Comparison of ENCODE assay signal across 18 mouse cellular contexts in genomic region chr2:163309376-163309775, GRCm38 (mm10).
DNase-seq lines count a peak whose midpoint lies in the region; ATAC-seq lines count a peak whose summit lies in the region.
"Had no signal": no experiment of that assay in that cellular context is flagged by ENCODE, and none has a peak within 500 bp of the region (broad histone marks: within the 10 kb centered on the region; RNA-seq: fewer than 3 reads in every experiment).

No protein-coding gene starts in this region.

- ATAC-seq in forebrain, embryonic 13.5 days = 0 out of 2 replicates have a peak, but pooled peaks have one; percentile 10
- 0 out of 2 replicates have a peak, but pooled peaks have one; percentile 30 for ATAC-seq in midbrain, embryonic 13.5 days
- ATAC-seq in CD4-positive, CD25-positive, alpha-beta regulatory T cell, adult 4 months = no peak
- ATAC-seq: intestine, postnatal 0 days had no signal

- no peak overlapping the region for H3K4me3 ChIP-seq in forebrain, embryonic 13.5 days
- H3K4me3 ChIP-seq in forebrain, embryonic 10.5 days = no peak overlapping the region
- no peak overlapping the region for H3K4me3 ChIP-seq in midbrain, embryonic 13.5 days (replicated peaks)
- H3K4me3 ChIP-seq: embryonic facial prominence, embryonic 10.5 days; hindbrain, embryonic 10.5 days; limb, embryonic 12.5 days; liver, embryonic 15.5 days; neural tube, embryonic 15.5 days had no signal

- no peak overlapping the region for H3K4me2 ChIP-seq in forebrain, embryonic 13.5 days
- H3K4me2 ChIP-seq in midbrain, embryonic 13.5 days (replicated peaks) = no peak overlapping the region
- H3K4me2 ChIP-seq: heart, embryonic 11.5 days; limb, embryonic 12.5 days; liver, embryonic 15.5 days; neural tube, embryonic 15.5 days had no signal

- intact Hi-C loops in heart, postnatal 14 days (cut with DNase I) = no loop called here

- H3K36me3 ChIP-seq in forebrain, embryonic 13.5 days (ENCODE audit: poor library complexity, severe bottlenecking) = no peaks in the 10 kb centered on the region
- H3K36me3 ChIP-seq in forebrain, embryonic 10.5 days (replicated peaks) = peaks cover 7% of the 10 kb centered on the region; the same call in 1 of the 2 replicates
- no peaks in the 10 kb centered on the region for H3K36me3 ChIP-seq in midbrain, embryonic 13.5 days
- H3K36me3 ChIP-seq: embryonic facial prominence, embryonic 10.5 days; limb, embryonic 12.5 days; liver, embryonic 15.5 days; neural tube, embryonic 15.5 days had no signal

- DNase-seq in forebrain, embryonic 10.5 days (ENCODE audit: extremely low spot score, low spot score) = no peak
- peak; percentile 56 for DNase-seq in right cerebral cortex, adult 18-20 months
- no peak for DNase-seq in right cerebral cortex, postnatal 4 days
- DNase-seq in c-Kit-positive CD71-positive TER-119-positive erythroid progenitor cells, embryonic 14.5 days (ENCODE audit: low spot score) = no peak
- DNase-seq in heart, postnatal 14 days = no peak
- DNase-seq: cerebellum, postnatal 25 days; gastrocnemius, postnatal 36 days; kidney, postnatal 4 days had no signal

- 0 out of 2 replicates have a peak, but pooled peaks cover 5% of the 10 kb centered on the region for H3K4me1 ChIP-seq in forebrain, embryonic 13.5 days
- H3K4me1 ChIP-seq in forebrain, embryonic 10.5 days = no peaks in the 10 kb centered on the region
- peaks cover 15% of the 10 kb centered on the region for H3K4me1 ChIP-seq in midbrain, embryonic 13.5 days (replicated peaks)
- H3K4me1 ChIP-seq: embryonic facial prominence, embryonic 10.5 days; limb, embryonic 12.5 days; liver, embryonic 15.5 days; neural tube, embryonic 15.5 days had no signal

- H3K27me3 ChIP-seq in forebrain, embryonic 13.5 days = no peaks in the 10 kb centered on the region
- H3K27me3 ChIP-seq in forebrain, embryonic 10.5 days (ENCODE audit: poor library complexity, severe bottlenecking) = no peaks in the 10 kb centered on the region
- H3K27me3 ChIP-seq in midbrain, embryonic 13.5 days = no peaks in the 10 kb centered on the region
- H3K27me3 ChIP-seq: liver, embryonic 15.5 days had no signal

- H3K27ac ChIP-seq in forebrain, embryonic 13.5 days = no peak overlapping the region
- no peak overlapping the region for H3K27ac ChIP-seq in forebrain, embryonic 10.5 days
- peak overlapping the region; percentile 44; the same call in 1 of the 2 replicates for H3K27ac ChIP-seq in midbrain, embryonic 13.5 days
- H3K27ac ChIP-seq: embryonic facial prominence, embryonic 10.5 days; hindbrain, embryonic 10.5 days; limb, embryonic 12.5 days; liver, embryonic 15.5 days; neural tube, embryonic 15.5 days had no signal

- no peak overlapping the region for H3K9ac ChIP-seq in forebrain, embryonic 13.5 days
- H3K9ac ChIP-seq in midbrain, embryonic 13.5 days (replicated peaks) = no peak overlapping the region
- H3K9ac ChIP-seq: limb, embryonic 12.5 days; liver, embryonic 15.5 days; neural tube, embryonic 15.5 days had no signal

- 80% methylated on average over 17 of the region's 17 CpGs for WGBS in forebrain, embryonic 13.5 days
- WGBS in forebrain, embryonic 10.5 days = 94% methylated on average over 17 of the region's 17 CpGs
- WGBS in midbrain, embryonic 13.5 days = 70% methylated on average over 17 of the region's 17 CpGs

- no peaks in the 10 kb centered on the region for H3K9me3 ChIP-seq in forebrain, embryonic 13.5 days (replicated peaks)
- no peaks in the 10 kb centered on the region for H3K9me3 ChIP-seq in forebrain, embryonic 10.5 days
- no peaks in the 10 kb centered on the region for H3K9me3 ChIP-seq in midbrain, embryonic 13.5 days
- H3K9me3 ChIP-seq: embryonic facial prominence, embryonic 10.5 days; hindbrain, embryonic 10.5 days; limb, embryonic 12.5 days; liver, embryonic 15.5 days; neural tube, embryonic 15.5 days had no signal
